In the genomic region with DNA sequence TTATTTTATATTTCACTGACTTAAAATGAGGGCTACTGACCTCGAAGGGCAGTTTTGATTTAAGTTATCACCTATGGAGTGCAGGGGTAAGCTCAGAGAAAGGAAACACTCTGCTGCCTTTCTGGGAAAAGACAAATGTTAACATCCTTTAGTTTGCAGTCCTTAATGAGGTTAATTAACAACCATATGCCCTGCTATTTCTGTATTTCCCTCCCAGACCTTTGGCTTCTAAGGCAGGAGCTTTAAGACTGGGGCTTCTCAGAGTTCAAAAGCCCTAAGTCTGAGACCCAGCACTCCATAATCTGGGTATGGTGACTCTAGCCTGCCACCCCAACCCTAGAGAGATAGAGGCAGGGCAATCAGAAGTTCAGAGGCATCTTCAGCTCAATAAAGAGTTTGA, we compare ENCODE assay signal across 20 mouse cellular contexts. TPM values are rescaled to one million over a fixed set of nuclear protein-coding genes. Genes with fewer than 3 reads are reported as not detected.
DNase-seq lines count a peak whose midpoint lies in the region; TF ChIP-seq lines count a peak whose summit lies in the region.
"Had no signal": no experiment of that assay in that cellular context is flagged by ENCODE, and none has a peak within 500 bp of the region (broad histone marks: within the 10 kb centered on the region; RNA-seq: fewer than 3 reads in every experiment).

No protein-coding gene starts in this region.

- H3K4me3 ChIP-seq in kidney, adult 2 months (ENCODE audit: insufficient read depth, low read depth, low read length) = no peak overlapping the region

- H3K27ac ChIP-seq in kidney, adult 2 months (ENCODE audit: insufficient read depth, low read depth, low read length) = no peak overlapping the region

- no peak for TF ChIP-seq CTCF in kidney, adult 2 months (conservative IDR thresholded peaks at IDR 0.05; ENCODE audit: insufficient read depth, insufficient read length, low read depth, low read length)

- no peak for TF ChIP-seq POLR2A in kidney, adult 2 months (IDR thresholded peaks at IDR 0.05; ENCODE audit: low read depth, low read length)

- no peaks in the 10 kb centered on the region for H3K27me3 ChIP-seq in kidney, adult 2 months (replicated peaks; ENCODE audit: control insufficient read depth, insufficient read depth, low read length)
- H3K27me3 ChIP-seq: CH12.LX had no signal

- DNase-seq in kidney, adult 2 months = peak; percentile 63
- no peak for DNase-seq in kidney, adult 11 months
- DNase-seq in kidney, adult 9 months = peak; percentile 40
- DNase-seq in kidney, postnatal 14 days = no peak
- peak; percentile 57 for DNase-seq in retina, postnatal 1 day
- DNase-seq in retina, embryonic 14.5 days (ENCODE audit: low spot score) = no peak
- DNase-seq: adrenal gland, adult 2 months; adrenal gland, adult 8-10 months; adrenal gland, postnatal 10 days; adrenal gland, postnatal 14 days; adrenal gland, postnatal 25 days; adrenal gland, postnatal 36 days; B cell, adult 2 months; cerebellum, adult 11 months; cerebellum, adult 11-12 months; cerebellum, adult 18-20 months had no signal

- WGBS in kidney, adult 2 months = 30% methylated on average over 1 of the region's 1 CpGs

- no peaks in the 10 kb centered on the region for H3K4me1 ChIP-seq in kidney, adult 2 months (ENCODE audit: control insufficient read depth, insufficient read depth, low read length)

- no peaks in the 10 kb centered on the region for H3K36me3 ChIP-seq in kidney, adult 2 months (ENCODE audit: control insufficient read depth, insufficient read depth, low read length)
- H3K36me3 ChIP-seq: G1E had no signal

RNA-seq across cellular contexts. Expression of gene Sox2, which starts 19.5 kb away (rescaled TPM):
- polyA plus RNA-seq in kidney, adult 2 months (2012; rRNA removed) = 0.03 TPM in 1 of 2 replicates, not detected in the other
- polyA plus RNA-seq: activated CD4-positive, CD25-positive, alpha-beta regulatory T cell, adult 4 months; CD4-positive, CD25-positive, alpha-beta regulatory T cell, adult 4 months; G1E had no signal

Comparison
In these comparisons a context has a peak if more than half of its experiments do, and no peak if none do; other contexts are left out.
1. DNase-seq: peak in kidney, adult 2 months (single experiment), kidney, adult 9 months (single experiment) and retina, postnatal 1 day (single experiment); none in kidney, adult 11 months (single experiment), kidney, postnatal 14 days (single experiment) and retina, embryonic 14.5 days (single experiment).